Mouse (Mus musculus) brain, embryonic 14.5 days (tissue): ENCODE measurements at regions not wholly inside any gene's neighbourhood (a gene's known extent, or its start where the extent isn't known, plus 50 kb on each side); places are given as distances from the start of the nearest gene placed in this dataset.

Experiments used
- CTCF ChIP-seq: fragments of 200-500 bp; IDR thresholded peaks from 2 replicates; pipeline ENCODE4 v1.5.1; 2012; ENCODE audit warnings: inconsistent platforms, mild to moderate bottlenecking, moderate library complexity, borderline replicate concordance; ENCODE audit not compliant: insufficient read depth, insufficient read length; ENCODE audit errors: extremely low read depth
- POLR2A ChIP-seq: fragments of 200-500 bp; IDR thresholded peaks from 2 replicates; pipeline ENCODE4 v1.6.1; 2012; ENCODE audit warnings: mild to moderate bottlenecking, inconsistent platforms, borderline replicate concordance; ENCODE audit not compliant: poor library complexity, insufficient read depth, insufficient read length, severe bottlenecking; ENCODE audit errors: extremely low read depth

GRCm38 (mm10) chrX:166671853-166672252, 86.3 kb upstream of the Egfl6 start:
- TF ChIP-seq CTCF (no peak), POLR2A (no peak)
